Mouse (Mus musculus): ENCODE measurements around the gene Dmrtc2.

DNA sequence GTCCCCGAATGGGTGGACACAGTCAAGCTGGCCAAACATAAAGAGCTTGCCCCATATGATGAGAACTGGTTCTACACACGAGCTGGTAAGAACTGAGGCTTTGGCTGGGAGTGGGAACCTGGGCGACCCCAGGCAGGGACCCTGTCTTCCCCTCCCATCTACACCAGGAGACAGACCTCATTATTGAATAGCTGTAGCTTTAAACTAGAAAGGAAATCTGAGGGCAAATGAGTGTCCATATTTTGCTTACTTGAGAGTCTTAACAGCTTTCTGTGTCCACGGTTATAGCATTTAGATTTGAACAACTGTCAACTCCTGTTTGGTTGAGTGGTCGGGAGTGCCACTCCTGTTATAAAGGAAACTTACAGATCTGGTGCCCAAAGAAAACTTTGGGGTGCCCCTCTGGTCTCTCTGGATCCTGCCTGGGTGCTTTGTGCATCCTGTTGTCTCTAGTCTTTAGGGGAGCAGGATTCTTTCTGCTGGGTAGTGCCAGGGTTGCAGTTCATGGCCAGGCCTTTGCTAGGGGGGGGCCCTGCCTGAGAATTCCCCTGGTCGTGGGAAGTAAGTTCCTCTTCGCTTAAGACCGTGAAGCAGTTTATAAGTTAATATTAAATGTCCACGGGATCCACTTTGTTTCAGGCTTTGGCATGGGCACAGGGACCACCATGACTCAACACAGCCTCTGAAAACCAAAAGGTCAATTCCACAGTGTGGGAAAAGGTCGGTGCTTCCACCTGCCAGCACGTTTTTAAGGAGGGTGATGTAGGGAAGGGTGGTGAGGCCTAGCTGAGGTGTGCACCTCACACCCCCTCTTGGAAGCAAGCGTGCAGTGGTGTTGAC lies 15.8 kb downstream of the Dmrtc2 start:
- TF ChIP-seq EP300 (IDR thresholded peaks at IDR 0.05; ENCODE audit: low read depth) (no peak), CTCF (IDR thresholded peaks at IDR 0.05; ENCODE audit: low read depth) (no peak)

All from heart, postnatal 0 days (tissue).